Comparison of ENCODE assay signal across 32 mouse cellular contexts in genomic region chr2:77874678-77875077, GRCm38 (mm10). TPM values are rescaled to one million over a fixed set of nuclear protein-coding genes. Genes with fewer than 3 reads are reported as not detected.
DNase-seq lines count a peak whose midpoint lies in the region; ATAC-seq and TF ChIP-seq lines count a peak whose summit lies in the region.
"Had no signal": no experiment of that assay in that cellular context is flagged by ENCODE, and none has a peak within 500 bp of the region (broad histone marks: within the 10 kb centered on the region; RNA-seq: fewer than 3 reads in every experiment).

No protein-coding gene starts in this region.

- H3K36me3 ChIP-seq in limb, embryonic 11.5 days (ENCODE audit: control insufficient read depth, insufficient read depth, low read length), result no peaks in the 10 kb centered on the region
- no peaks in the 10 kb centered on the region for H3K36me3 ChIP-seq in limb, embryonic 10.5 days
- no peaks in the 10 kb centered on the region for H3K36me3 ChIP-seq in thymus, adult 2 months (ENCODE audit: control insufficient read depth, insufficient read depth, low read length)
- H3K36me3 ChIP-seq: embryonic facial prominence, embryonic 10.5 days; embryonic facial prominence, embryonic 13.5 days; forebrain, embryonic 12.5 days; forebrain, embryonic 15.5 days; G1E; heart, embryonic 12.5 days; heart, embryonic 15.5 days; hindbrain, embryonic 10.5 days; hindbrain, embryonic 13.5 days; intestine, embryonic 15.5 days had no signal

- TF ChIP-seq POLR2A in thymus, adult 2 months (IDR thresholded peaks at IDR 0.05; ENCODE audit: control insufficient read depth, extremely low read depth, insufficient read depth, low read length, poor library complexity), result no peak

- H3K27me3 ChIP-seq in limb, embryonic 11.5 days (ENCODE audit: control insufficient read depth, insufficient read depth, low read length), result no peaks in the 10 kb centered on the region
- H3K27me3 ChIP-seq in limb, embryonic 10.5 days (ENCODE audit: low read depth, poor library complexity, severe bottlenecking), result no peaks in the 10 kb centered on the region
- H3K27me3 ChIP-seq in thymus, adult 2 months (ENCODE audit: control insufficient read depth, insufficient read depth, low read length), result no peaks in the 10 kb centered on the region
- H3K27me3 ChIP-seq: CH12.LX; embryonic facial prominence, embryonic 13.5 days; forebrain, embryonic 12.5 days; forebrain, embryonic 15.5 days; heart, embryonic 12.5 days; heart, embryonic 15.5 days; hindbrain, embryonic 13.5 days; intestine, embryonic 15.5 days had no signal

- no peak overlapping the region for H3K4me3 ChIP-seq in limb, embryonic 11.5 days (ENCODE audit: low read depth, low read length)
- H3K4me3 ChIP-seq in limb, embryonic 10.5 days, result no peak overlapping the region
- no peak overlapping the region for H3K4me3 ChIP-seq in thymus, adult 2 months (ENCODE audit: control insufficient read depth, insufficient read depth, low read length)
- H3K4me3 ChIP-seq: embryonic facial prominence, embryonic 10.5 days; embryonic facial prominence, embryonic 13.5 days; erythroblast, embryonic 14.5 days; forebrain, embryonic 12.5 days; forebrain, embryonic 15.5 days; heart, embryonic 12.5 days; heart, embryonic 15.5 days; hindbrain, embryonic 10.5 days; hindbrain, embryonic 13.5 days; intestine, embryonic 15.5 days had no signal

- peak; percentile 3 for DNase-seq in limb, embryonic 11.5 days (ENCODE audit: low spot score)
- no peak for DNase-seq in limb, embryonic 10.5 days (ENCODE audit: low spot score)
- DNase-seq in Muller cell, postnatal 12 days (ENCODE audit: inconsistent ontology term), result peak; percentile 30
- DNase-seq in forelimb bud, embryonic 11.5 days (ENCODE audit: low read depth, low spot score), result peak; percentile 13
- no peak for DNase-seq in urinary bladder, postnatal 4 days (ENCODE audit: low spot score in 2 of 2)
- no peak for DNase-seq in thymus, adult 2 months
- no peak for DNase-seq in adrenal gland, postnatal 14 days
- DNase-seq: adrenal gland, adult 2 months; adrenal gland, postnatal 25 days; cerebellum, adult 11 months; cerebellum, adult 2 months; cerebellum, adult 9-11 months; cerebellum, postnatal 25 days; embryo, embryonic 11 days; gastrocnemius, postnatal 10 days; gastrocnemius, postnatal 36 days; heart, postnatal 10 days; heart, postnatal 36 days had no signal

- no peak overlapping the region for H3K27ac ChIP-seq in limb, embryonic 11.5 days (replicated peaks; ENCODE audit: low read depth, low read length)
- no peak overlapping the region for H3K27ac ChIP-seq in limb, embryonic 10.5 days
- no peak overlapping the region for H3K27ac ChIP-seq in thymus, adult 2 months (ENCODE audit: control insufficient read depth, insufficient read depth, low read length)
- H3K27ac ChIP-seq: embryonic facial prominence, embryonic 10.5 days; embryonic facial prominence, embryonic 13.5 days; forebrain, embryonic 12.5 days; forebrain, embryonic 15.5 days; heart, embryonic 15.5 days; hindbrain, embryonic 10.5 days; hindbrain, embryonic 13.5 days; intestine, embryonic 15.5 days had no signal

- no peak overlapping the region for H3K9ac ChIP-seq in limb, embryonic 11.5 days (ENCODE audit: low read length)
- H3K9ac ChIP-seq: embryonic facial prominence, embryonic 13.5 days; forebrain, embryonic 12.5 days; forebrain, embryonic 15.5 days; heart, embryonic 12.5 days; heart, embryonic 15.5 days; hindbrain, embryonic 13.5 days; intestine, embryonic 15.5 days had no signal

- H3K9me3 ChIP-seq in limb, embryonic 11.5 days (ENCODE audit: control insufficient read depth, low read length), result no peaks in the 10 kb centered on the region
- H3K9me3 ChIP-seq in limb, embryonic 10.5 days (replicated peaks), result no peaks in the 10 kb centered on the region
- H3K9me3 ChIP-seq: embryonic facial prominence, embryonic 10.5 days; embryonic facial prominence, embryonic 13.5 days; forebrain, embryonic 12.5 days; forebrain, embryonic 15.5 days; G1E; heart, embryonic 12.5 days; heart, embryonic 15.5 days; hindbrain, embryonic 10.5 days; hindbrain, embryonic 13.5 days; intestine, embryonic 15.5 days had no signal

- no peak for TF ChIP-seq CTCF in thymus, adult 2 months (IDR thresholded peaks at IDR 0.05; ENCODE audit: borderline replicate concordance, control insufficient read depth, extremely low read depth, insufficient read depth, low read length, poor library complexity)

- WGBS in limb, embryonic 11.5 days, result 84% methylated on average over 3 of the region's 3 CpGs
- 89% methylated on average over 3 of the region's 3 CpGs for WGBS in limb, embryonic 10.5 days
- WGBS in thymus, adult 2 months, result 80% methylated on average over 3 of the region's 3 CpGs

- H3K4me1 ChIP-seq in limb, embryonic 11.5 days (ENCODE audit: control insufficient read depth, insufficient read depth, low read length), result no peaks in the 10 kb centered on the region
- no peaks in the 10 kb centered on the region for H3K4me1 ChIP-seq in limb, embryonic 10.5 days
- H3K4me1 ChIP-seq in thymus, adult 2 months (replicated peaks; ENCODE audit: control insufficient read depth, insufficient read depth, low read length), result no peaks in the 10 kb centered on the region
- H3K4me1 ChIP-seq: embryonic facial prominence, embryonic 10.5 days; embryonic facial prominence, embryonic 13.5 days; forebrain, embryonic 12.5 days; forebrain, embryonic 15.5 days; heart, embryonic 12.5 days; heart, embryonic 15.5 days; hindbrain, embryonic 10.5 days; hindbrain, embryonic 13.5 days; intestine, embryonic 15.5 days had no signal

- no peak for ATAC-seq in limb, embryonic 11.5 days (ENCODE audit: insufficient number of reproducible peaks, low FRiP score, low TSS enrichment, low read depth)
- ATAC-seq: forebrain, embryonic 15.5 days; hindbrain, embryonic 16.5 days; intestine, embryonic 15.5 days had no signal

- no peak overlapping the region for H3K4me2 ChIP-seq in limb, embryonic 11.5 days (ENCODE audit: low read depth, severe bottlenecking)
- H3K4me2 ChIP-seq: embryonic facial prominence, embryonic 13.5 days; forebrain, embryonic 12.5 days; forebrain, embryonic 15.5 days; heart, embryonic 12.5 days; heart, embryonic 15.5 days; hindbrain, embryonic 13.5 days; intestine, embryonic 15.5 days had no signal

RNA-seq across cellular contexts. Expression of gene Zfp385b, which starts 55.2 kb away (rescaled TPM):
- polyA plus RNA-seq in limb, embryonic 11.5 days (2014; fragmentation: Nextera tagmentation; extraction: Ambion mirVana), result 0.64 and 1.2 TPM in 2 replicates
- 0.43 and 0.71 TPM in 2 replicates for polyA plus RNA-seq in limb, embryonic 10.5 days (2016; fragmentation: Nextera tagmentation; extraction: Ambion mirVana)
- 0.38 and 0.84 TPM in 2 replicates for polyA plus RNA-seq in thymus, adult 2 months (2012; rRNA removed)
- total RNA-seq in adrenal gland, postnatal 14 days (2021), result 0.49 and 1.9 TPM in 2 replicates
- total RNA-seq: CH12.LX; granulocyte monocyte progenitor cell, adult 5-6 weeks had no signal
- polyA plus RNA-seq: erythroblast, embryonic 14.5 days; G1E had no signal

Comparison
In these comparisons a context has a peak if more than half of its experiments do, and no peak if none do; other contexts are left out.
1. DNase-seq: peak in limb, embryonic 11.5 days (single experiment), Muller cell, postnatal 12 days (single experiment) and forelimb bud, embryonic 11.5 days (single experiment); none in limb, embryonic 10.5 days (single experiment), urinary bladder, postnatal 4 days (0 of 2), thymus, adult 2 months (single experiment) and adrenal gland, postnatal 14 days (single experiment).